Mouse (Mus musculus) kidney, embryonic 16.5 days (tissue): ENCODE data around the gene Sulf2. TPM values are rescaled to one million over a fixed set of nuclear protein-coding genes. Genes with fewer than 3 reads are reported as not detected.

Experiments
- ATAC-seq: fragments of 200-750 bp; cut with Nextera tagmentation; 2 replicates; pipeline ENCODE4 v1.8.0; 2017; ENCODE audit warnings: moderate TSS enrichment; ENCODE audit not compliant: low FRiP score, low TSS enrichment
- H3K27ac ChIP-seq: fragments of 300-500 bp; sonication (generic); 2 replicates; pipeline ENCODE4 v1.5.1; 2014; ENCODE audit warnings: low read length
- H3K27me3 ChIP-seq: fragments of 300-500 bp; sonication (generic); 2 replicates; pipeline ENCODE4 v1.6.1; 2014; ENCODE audit warnings: low read length, control low read depth, mixed read lengths; ENCODE audit not compliant: insufficient read depth
- H3K36me3 ChIP-seq: fragments of 300-500 bp; sonication (generic); 2 replicates; pipeline ENCODE4 v1.6.1; 2014; ENCODE audit warnings: low read length, control low read depth, mixed read lengths; ENCODE audit not compliant: insufficient read depth
- H3K4me1 ChIP-seq: fragments of 300-500 bp; sonication (generic); 2 replicates; pipeline ENCODE4 v1.6.1; 2014; ENCODE audit warnings: low read length, control low read depth, mixed read lengths; ENCODE audit not compliant: insufficient read depth
- H3K4me2 ChIP-seq: fragments of 300-500 bp; sonication (generic); replicated peaks from 2 replicates; pipeline ENCODE4 v1.6.1; 2014; ENCODE audit warnings: low read depth, low read length
- H3K4me3 ChIP-seq: fragments of 300-500 bp; sonication (generic); 2 replicates; pipeline ENCODE4 v1.5.1; 2014; ENCODE audit warnings: mild to moderate bottlenecking, low read length
- H3K9ac ChIP-seq: fragments of 300-500 bp; sonication (generic); replicated peaks from 2 replicates; pipeline ENCODE4 v1.6.1; 2014; ENCODE audit warnings: low read length
- H3K9me3 ChIP-seq: fragments of 300-500 bp; sonication (generic); 2 replicates; pipeline ENCODE4 v1.6.1; 2016; ENCODE audit warnings: low read length, control low read depth
- WGBS: fragments of 180-500 bp; shearing (Covaris S2); extraction: QIAGEN DNeasy Blood & Tissue Kit; methylation state at CpG from one replicate; pipeline ENCODE4 v1.1.7; 2014; 5-methylcytosine and 5-hydroxymethylcytosine counted together
- polyA plus RNA-seq: library from polyadenylated mRNA; unstranded; fragments of >200 nt; fragmentation: Nextera tagmentation; extraction: Ambion mirVana; gene quantifications from 2 replicates; pipeline ENCODE4 v1.2.1, GENCODE M21; 2015

Sulf2 gene
- polyA plus RNA-seq, 1 experiment from 2014 or later, result 52.7 TPM

DNA sequence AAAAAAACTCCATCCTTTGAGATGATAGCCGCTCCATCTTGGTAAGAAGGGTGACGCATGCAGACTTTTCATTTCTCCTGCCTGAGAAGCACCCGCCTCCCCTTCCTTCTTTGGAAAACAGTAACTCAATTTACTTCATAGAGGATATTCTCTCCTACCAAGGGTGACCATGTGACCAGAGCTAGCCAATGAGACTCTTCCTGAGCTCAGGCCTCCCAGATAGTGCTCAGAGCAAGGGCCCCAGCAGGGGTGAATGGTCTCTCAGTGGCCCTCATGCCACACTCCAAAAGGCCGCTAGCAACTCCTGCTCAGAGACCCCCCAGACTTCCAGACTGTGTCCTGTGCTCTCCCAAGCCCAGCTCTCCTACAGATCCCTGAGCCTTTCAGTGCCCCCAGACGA is 11.6 kb downstream of the Sulf2 start:
- Histone ChIP-seq H3K4me3 (no peak overlapping the region), H3K27me3 (no peaks in the 10 kb centered on the region), H3K36me3 (0 out of 2 replicates have a peak, but pooled peaks cover 3% of the 10 kb centered on the region), H3K4me1 (peaks cover 66% of the 10 kb centered on the region), H3K9me3 (no peaks in the 10 kb centered on the region), H3K27ac (0 out of 2 replicates have a peak overlapping the region, but pooled peaks have one; percentile 4), H3K9ac (peak overlapping the region; percentile 31; the same call in 1 of the 2 replicates), H3K4me2 (no peak overlapping the region)
- 78% methylated on average over 5 of the region's 5 CpGs for WGBS
- no peak for ATAC-seq

DNA sequence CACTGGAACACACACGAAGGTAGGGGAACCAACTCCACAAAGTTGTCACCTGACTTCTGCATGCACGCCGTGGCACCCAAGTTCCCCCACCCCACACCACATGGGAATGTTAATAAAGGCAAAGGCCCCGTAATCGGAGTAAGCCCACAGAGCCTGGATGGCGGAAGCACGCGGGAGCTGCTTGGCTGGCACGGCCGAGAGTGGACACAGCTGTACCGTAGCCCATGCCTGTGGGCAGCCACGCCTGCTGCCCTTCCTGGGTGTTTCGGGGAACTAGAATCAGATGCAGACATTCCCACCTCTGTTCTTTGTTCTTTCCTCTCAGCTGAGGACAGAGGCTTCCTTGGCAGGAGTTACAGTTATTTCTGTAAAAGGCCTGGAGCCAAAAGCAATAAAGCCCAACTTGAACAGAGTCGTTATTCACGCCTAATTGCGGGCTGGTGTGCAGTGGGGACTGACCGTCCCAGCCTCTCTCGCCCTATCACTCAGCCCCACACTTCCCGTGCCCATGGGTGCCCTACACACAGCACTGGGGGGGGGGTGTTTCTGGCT is 12.8 kb downstream of the Sulf2 start:
- peak; percentile 29 for ATAC-seq
- H3K36me3 ChIP-seq, result 0 out of 2 replicates have a peak, but pooled peaks cover 3% of the 10 kb centered on the region
- H3K9ac ChIP-seq, result peak overlapping the region; percentile 39; the same call in 1 of the 2 replicates
- no peaks in the 10 kb centered on the region for H3K27me3 ChIP-seq
- H3K4me3 ChIP-seq, result no peak overlapping the region
- H3K27ac ChIP-seq, result peak overlapping the region; percentile 59
- H3K4me2 ChIP-seq, result peak overlapping the region; percentile 17
- H3K4me1 ChIP-seq, result peaks cover 54% of the 10 kb centered on the region
- WGBS, result 17% methylated on average over 19 of the region's 19 CpGs
- H3K9me3 ChIP-seq, result no peaks in the 10 kb centered on the region

- Histone ChIP-seq H3K27ac (peak overlapping the region; percentile 77), H3K4me3 (no peak overlapping the region), H3K27me3 (no peaks in the 10 kb centered on the region), H3K36me3 (0 out of 2 replicates have a peak, but pooled peaks cover 3% of the 10 kb centered on the region), H3K9ac (no peak overlapping the region), H3K4me2 (no peak overlapping the region), H3K9me3 (no peaks in the 10 kb centered on the region), H3K4me1 (peaks cover 50% of the 10 kb centered on the region)
- ATAC-seq, result no peak
- 47% methylated on average over 1 of the region's 1 CpGs for WGBS
These were observed 13.6 kb downstream of the Sulf2 start for GRCm38 (mm10) chr2:166141910-166142309.

DNA sequence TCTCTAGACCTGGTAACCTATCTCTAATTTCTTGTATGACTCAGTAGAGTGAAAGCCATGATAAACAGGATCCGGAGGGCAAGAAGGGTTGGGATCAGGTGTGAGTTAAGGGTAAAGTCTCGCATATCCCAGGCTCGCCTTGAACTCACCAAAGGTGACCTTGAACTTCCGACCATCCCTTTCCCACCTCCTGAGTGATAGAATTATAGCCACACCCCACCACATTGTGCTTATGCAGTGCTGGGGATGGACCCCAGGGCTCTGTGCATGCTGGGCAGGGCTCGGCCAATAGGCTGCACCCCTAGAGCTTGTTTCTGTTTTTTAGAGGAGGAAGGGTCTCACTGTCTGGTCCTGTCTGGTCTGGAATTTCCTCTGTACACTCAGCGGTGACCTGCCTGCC is 14.4 kb downstream of the Sulf2 start:
- ATAC-seq, result no peak
- Histone ChIP-seq H3K9me3 (no peaks in the 10 kb centered on the region), H3K4me3 (no peak overlapping the region), H3K9ac (no peak overlapping the region), H3K36me3 (0 out of 2 replicates have a peak, but pooled peaks cover 3% of the 10 kb centered on the region), H3K27me3 (no peaks in the 10 kb centered on the region), H3K27ac (no peak overlapping the region), H3K4me2 (no peak overlapping the region), H3K4me1 (peaks cover 45% of the 10 kb centered on the region)
- 92% methylated on average over 6 of the region's 6 CpGs for WGBS

DNA sequence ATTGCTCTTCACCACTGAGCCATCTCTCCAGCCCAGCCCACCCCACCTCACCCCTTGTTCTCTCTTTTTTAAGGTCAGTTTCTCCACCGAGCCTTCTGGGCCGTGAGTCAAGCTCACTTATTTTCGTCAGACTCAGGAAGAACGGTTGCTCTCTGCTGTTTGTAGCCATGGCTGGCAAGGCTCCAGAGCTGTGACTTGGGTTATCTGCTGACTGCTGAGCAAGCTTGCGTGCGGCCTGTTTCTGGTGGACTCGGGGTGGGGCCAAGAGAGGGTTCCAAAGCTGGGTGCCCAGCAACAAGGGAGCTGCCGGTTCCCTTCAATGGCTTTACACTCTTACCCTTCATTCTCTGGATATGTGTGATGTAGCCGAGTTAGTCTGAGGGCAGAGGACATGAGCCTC is 15.0 kb downstream of the Sulf2 start:
- Histone ChIP-seq H3K27me3 (no peaks in the 10 kb centered on the region), H3K4me2 (no peak overlapping the region), H3K27ac (no peak overlapping the region), H3K36me3 (0 out of 2 replicates have a peak, but pooled peaks cover 3% of the 10 kb centered on the region), H3K4me1 (peaks cover 44% of the 10 kb centered on the region), H3K9ac (no peak overlapping the region), H3K9me3 (no peaks in the 10 kb centered on the region), H3K4me3 (no peak overlapping the region)
- 59% methylated on average over 9 of the region's 9 CpGs for WGBS
- ATAC-seq, result no peak

DNA sequence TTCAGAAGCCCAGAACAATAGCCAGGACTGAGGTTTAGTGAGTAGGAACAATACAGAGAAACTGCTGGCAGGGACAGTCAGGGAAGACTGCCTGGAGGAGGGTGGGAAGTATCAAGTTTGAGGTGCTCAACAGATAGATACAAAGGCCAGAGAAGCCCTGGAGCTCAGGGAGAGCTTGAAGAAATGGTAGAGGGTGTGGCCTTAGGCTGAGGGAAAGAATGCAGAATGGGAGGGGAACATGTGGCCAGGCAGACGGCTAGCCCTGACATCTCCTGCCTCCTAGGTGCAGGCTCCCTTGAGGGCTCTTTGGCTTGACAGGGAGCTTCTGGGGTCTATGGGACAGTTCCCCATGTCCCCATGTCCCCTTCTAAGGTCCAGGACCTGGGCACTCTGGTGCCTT is 17.2 kb downstream of the Sulf2 start:
- 0 out of 2 replicates have a peak, but pooled peaks cover 3% of the 10 kb centered on the region for H3K36me3 ChIP-seq
- H3K4me2 ChIP-seq, result no peak overlapping the region
- H3K27ac ChIP-seq, result no peak overlapping the region
- H3K9me3 ChIP-seq, result no peaks in the 10 kb centered on the region
- WGBS, result 57% methylated on average over 1 of the region's 1 CpGs
- H3K27me3 ChIP-seq, result no peaks in the 10 kb centered on the region
- H3K4me3 ChIP-seq, result no peak overlapping the region
- no peak overlapping the region for H3K9ac ChIP-seq
- H3K4me1 ChIP-seq, result peaks cover 24% of the 10 kb centered on the region
- ATAC-seq, result no peak

DNA sequence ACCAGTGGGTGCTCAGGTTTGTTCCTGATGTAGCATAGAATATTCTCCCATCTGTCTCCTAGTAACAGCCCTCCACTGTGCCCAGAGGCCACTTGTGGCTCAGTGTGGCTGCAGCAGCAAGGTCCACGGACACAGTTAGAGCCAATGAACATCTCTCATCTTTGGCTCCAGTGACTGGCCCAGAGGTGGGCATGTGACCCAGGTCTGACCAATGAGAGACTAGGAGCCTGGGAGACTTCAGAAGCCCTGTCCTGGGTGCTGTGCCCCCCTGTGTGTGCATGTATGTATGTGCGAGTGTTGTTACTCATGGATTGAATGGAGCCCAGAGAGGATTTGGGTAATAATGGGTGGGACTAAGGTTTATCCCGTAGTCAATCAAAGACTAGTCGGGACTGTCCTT is 18.0 kb downstream of the Sulf2 start:
- no peaks in the 10 kb centered on the region for H3K27me3 ChIP-seq
- peaks cover 4% of the 10 kb centered on the region; the same call in 1 of the 2 replicates for H3K36me3 ChIP-seq
- H3K9ac ChIP-seq, result no peak overlapping the region
- ATAC-seq, result no peak
- H3K4me2 ChIP-seq, result no peak overlapping the region
- 87% methylated on average over 4 of the region's 4 CpGs for WGBS
- no peaks in the 10 kb centered on the region for H3K9me3 ChIP-seq
- no peak overlapping the region for H3K27ac ChIP-seq
- H3K4me3 ChIP-seq, result no peak overlapping the region
- peaks cover 16% of the 10 kb centered on the region for H3K4me1 ChIP-seq

GRCm38 (mm10) chr2:166135711-166136485 is 19.6 kb downstream of the Sulf2 start:
- H3K27ac ChIP-seq, result no peak overlapping the region
- H3K4me3 ChIP-seq, result no peak overlapping the region
- no peak overlapping the region for H3K4me2 ChIP-seq
- peaks cover 12% of the 10 kb centered on the region for H3K36me3 ChIP-seq
- 48% methylated on average over 16 of the region's 16 CpGs for WGBS
- peaks cover 10% of the 10 kb centered on the region for H3K4me1 ChIP-seq
- no peak overlapping the region for H3K9ac ChIP-seq
- ATAC-seq, result no peak
- H3K9me3 ChIP-seq, result no peaks in the 10 kb centered on the region
- H3K27me3 ChIP-seq, result no peaks in the 10 kb centered on the region

- Histone ChIP-seq H3K9ac (no peak overlapping the region), H3K27ac (no peak overlapping the region), H3K4me3 (no peak overlapping the region), H3K4me2 (no peak overlapping the region), H3K36me3 (peaks cover 14% of the 10 kb centered on the region), H3K9me3 (no peaks in the 10 kb centered on the region), H3K27me3 (no peaks in the 10 kb centered on the region), H3K4me1 (no peaks in the 10 kb centered on the region)
- no peak for ATAC-seq
- 87% methylated on average over 4 of the region's 4 CpGs for WGBS
These were observed 26.7 kb downstream of the Sulf2 start for GRCm38 (mm10) chr2:166128756-166129155.

DNA sequence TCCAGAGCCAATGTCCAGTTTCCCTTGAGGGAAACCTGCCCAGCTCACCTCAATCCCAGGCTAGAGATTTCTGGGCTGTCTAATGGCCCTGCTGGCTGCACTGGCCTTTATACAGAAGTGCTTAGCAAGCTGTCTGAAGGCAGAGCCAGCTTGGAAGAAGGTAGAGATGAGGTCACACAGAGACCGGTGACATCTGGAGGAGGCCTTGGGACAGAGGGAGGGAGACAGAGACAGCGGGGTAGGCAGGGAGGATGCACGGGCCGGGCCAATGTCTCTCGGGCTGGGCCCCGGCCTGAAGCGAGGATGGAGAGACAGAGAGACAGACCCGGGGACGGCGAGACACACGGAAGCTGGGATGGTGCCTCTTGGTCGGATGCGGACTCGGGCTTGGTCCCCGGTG is 27.4 kb downstream of the Sulf2 start:
- ATAC-seq, result no peak
- H3K36me3 ChIP-seq, result peaks cover 14% of the 10 kb centered on the region
- H3K4me2 ChIP-seq, result no peak overlapping the region
- no peaks in the 10 kb centered on the region for H3K9me3 ChIP-seq
- H3K4me3 ChIP-seq, result no peak overlapping the region
- 87% methylated on average over 15 of the region's 15 CpGs for WGBS
- H3K9ac ChIP-seq, result no peak overlapping the region
- H3K27me3 ChIP-seq, result no peaks in the 10 kb centered on the region
- no peaks in the 10 kb centered on the region for H3K4me1 ChIP-seq
- no peak overlapping the region for H3K27ac ChIP-seq
